Mouse (Mus musculus): ENCODE results near the gene Polr1d. TPM values are rescaled to one million over a fixed set of nuclear protein-coding genes. Genes with fewer than 3 reads are reported as not detected.

The Polr1d gene
- polyA plus RNA-seq, 1 experiment from 2014 or later: 105 TPM

GRCm38 (mm10) chr5:147060024-147060423 is 16.8 kb upstream of the Polr1d start:
- 80% methylated on average over 2 of the region's 2 CpGs for WGBS
- H3K36me3 ChIP-seq (ENCODE audit: control insufficient read depth, insufficient read depth, low read length): no peaks in the 10 kb centered on the region

GRCm38 (mm10) chr5:147063215-147063661 is 13.6 kb upstream of the Polr1d start:
- no peak for ATAC-seq
- Histone ChIP-seq H3K36me3 (ENCODE audit: control insufficient read depth, insufficient read depth, low read length) (no peaks in the 10 kb centered on the region), H3K9me3 (ENCODE audit: control insufficient read depth, low read length) (no peaks in the 10 kb centered on the region), H3K27ac (ENCODE audit: low read depth, low read length) (no peak overlapping the region), H3K9ac (ENCODE audit: low read depth, low read length) (no peak overlapping the region), H3K4me1 (ENCODE audit: control insufficient read depth, insufficient read depth, low read depth, low read length) (no peaks in the 10 kb centered on the region), H3K27me3 (replicated peaks; ENCODE audit: control insufficient read depth, insufficient read depth, low read length) (no peaks in the 10 kb centered on the region), H3K4me3 (ENCODE audit: low read length) (no peak overlapping the region), H3K4me2 (ENCODE audit: low read length) (no peak overlapping the region)
- WGBS: 67% methylated on average over 8 of the region's 8 CpGs

More at GRCm38 (mm10) chr5:147060024-147060423, 16.8 kb upstream of the Polr1d start:
- H3K4me2 ChIP-seq (ENCODE audit: low read length): no peak overlapping the region
- no peak for ATAC-seq
- H3K9me3 ChIP-seq (ENCODE audit: control insufficient read depth, low read length): no peaks in the 10 kb centered on the region
- H3K27ac ChIP-seq (ENCODE audit: low read depth, low read length): no peak overlapping the region
- no peaks in the 10 kb centered on the region for H3K27me3 ChIP-seq (replicated peaks; ENCODE audit: control insufficient read depth, insufficient read depth, low read length)
- H3K9ac ChIP-seq (ENCODE audit: low read depth, low read length): no peak overlapping the region
- no peak overlapping the region for H3K4me3 ChIP-seq (ENCODE audit: low read length)
- no peaks in the 10 kb centered on the region for H3K4me1 ChIP-seq (ENCODE audit: control insufficient read depth, insufficient read depth, low read depth, low read length)

GRCm38 (mm10) chr5:147066129-147066528 is 10.7 kb upstream of the Polr1d start:
- no peak overlapping the region for H3K27ac ChIP-seq (ENCODE audit: low read depth, low read length)
- no peak overlapping the region for H3K9ac ChIP-seq (ENCODE audit: low read depth, low read length)
- H3K4me2 ChIP-seq (ENCODE audit: low read length): no peak overlapping the region
- no peaks in the 10 kb centered on the region for H3K9me3 ChIP-seq (ENCODE audit: control insufficient read depth, low read length)
- H3K4me1 ChIP-seq (ENCODE audit: control insufficient read depth, insufficient read depth, low read depth, low read length): no peaks in the 10 kb centered on the region
- H3K27me3 ChIP-seq (replicated peaks; ENCODE audit: control insufficient read depth, insufficient read depth, low read length): no peaks in the 10 kb centered on the region
- ATAC-seq: no peak
- H3K4me3 ChIP-seq (ENCODE audit: low read length): no peak overlapping the region
- no peaks in the 10 kb centered on the region for H3K36me3 ChIP-seq (ENCODE audit: control insufficient read depth, insufficient read depth, low read length)
- 64% methylated on average over 4 of the region's 4 CpGs for WGBS

- Histone ChIP-seq H3K4me1 (ENCODE audit: control insufficient read depth, insufficient read depth, low read depth, low read length) (no peaks in the 10 kb centered on the region), H3K36me3 (ENCODE audit: control insufficient read depth, insufficient read depth, low read length) (no peaks in the 10 kb centered on the region), H3K4me2 (ENCODE audit: low read length) (no peak overlapping the region), H3K27me3 (replicated peaks; ENCODE audit: control insufficient read depth, insufficient read depth, low read length) (no peaks in the 10 kb centered on the region), H3K9ac (ENCODE audit: low read depth, low read length) (no peak overlapping the region), H3K4me3 (ENCODE audit: low read length) (no peak overlapping the region), H3K27ac (ENCODE audit: low read depth, low read length) (no peak overlapping the region), H3K9me3 (ENCODE audit: control insufficient read depth, low read length) (no peaks in the 10 kb centered on the region)
- WGBS: 75% methylated on average over 5 of the region's 5 CpGs
- no peak for ATAC-seq
Measured at GRCm38 (mm10) chr5:147066965-147067364, 9.9 kb upstream of the Polr1d start.

DNA sequence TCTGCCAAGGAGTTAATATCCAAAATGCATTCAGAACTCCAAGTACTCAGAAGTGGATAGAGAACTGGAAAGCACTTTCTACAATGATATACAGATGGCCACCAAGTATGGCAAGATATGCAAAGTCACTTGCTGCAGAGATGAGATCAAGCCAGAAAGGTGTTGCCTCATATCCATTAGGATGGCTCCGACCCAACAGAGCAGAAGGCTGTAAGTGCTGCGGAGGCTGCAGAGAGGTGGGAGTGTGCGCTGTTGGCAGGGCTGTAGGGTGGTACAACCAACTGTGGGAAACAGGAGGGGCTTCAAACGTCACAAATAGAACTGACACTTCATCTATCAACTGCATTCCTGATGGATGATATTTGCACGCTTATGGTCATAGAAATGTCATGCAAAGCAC is 8.0 kb upstream of the Polr1d start:
- H3K4me1 ChIP-seq (ENCODE audit: control insufficient read depth, insufficient read depth, low read depth, low read length): no peaks in the 10 kb centered on the region
- H3K9me3 ChIP-seq (ENCODE audit: control insufficient read depth, low read length): no peaks in the 10 kb centered on the region
- no peak for ATAC-seq
- H3K36me3 ChIP-seq (ENCODE audit: control insufficient read depth, insufficient read depth, low read length): no peaks in the 10 kb centered on the region
- no peaks in the 10 kb centered on the region for H3K27me3 ChIP-seq (replicated peaks; ENCODE audit: control insufficient read depth, insufficient read depth, low read length)
- no peak overlapping the region for H3K4me3 ChIP-seq (ENCODE audit: low read length)
- H3K27ac ChIP-seq (ENCODE audit: low read depth, low read length): no peak overlapping the region
- no peak overlapping the region for H3K9ac ChIP-seq (ENCODE audit: low read depth, low read length)
- H3K4me2 ChIP-seq (ENCODE audit: low read length): no peak overlapping the region
- WGBS: 79% methylated on average over 5 of the region's 5 CpGs

DNA sequence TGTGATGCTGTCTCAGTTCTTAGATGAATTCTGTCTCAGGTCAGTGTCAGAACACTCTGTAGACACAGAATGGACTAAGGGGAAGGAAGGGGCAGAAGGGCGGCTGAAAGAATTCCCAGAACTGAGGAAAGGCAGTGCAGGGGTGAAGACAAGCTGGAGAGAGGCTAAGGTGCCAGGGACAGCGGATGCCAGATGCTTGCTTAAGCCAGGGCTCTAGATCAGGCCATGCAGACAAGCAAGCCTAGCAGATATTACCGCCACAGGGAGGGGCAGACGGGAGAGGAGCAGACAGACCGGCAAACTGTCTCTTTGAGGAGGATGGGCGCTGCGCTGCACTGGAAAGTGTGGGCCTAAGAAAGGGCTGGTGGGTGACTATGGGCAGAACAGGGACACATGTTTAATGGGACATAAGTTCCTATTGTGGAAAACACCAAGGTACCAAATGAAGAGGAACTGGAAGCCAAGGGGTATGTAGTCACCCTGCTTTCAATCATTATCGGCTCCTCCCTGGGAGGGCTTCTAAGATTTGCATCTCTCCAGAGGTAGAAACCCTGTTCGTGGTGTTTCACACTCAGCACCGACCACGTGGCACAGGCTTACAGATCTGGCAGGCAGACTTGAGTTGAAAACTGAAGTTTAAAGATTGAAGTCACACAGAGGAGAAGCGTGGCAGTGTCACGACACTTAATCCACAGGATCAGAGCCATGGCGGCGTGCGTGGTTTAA is 5.9 kb upstream of the Polr1d start:
- H3K27ac ChIP-seq (ENCODE audit: low read depth, low read length): no peak overlapping the region
- ATAC-seq: no peak
- H3K36me3 ChIP-seq (ENCODE audit: control insufficient read depth, insufficient read depth, low read length): no peaks in the 10 kb centered on the region
- H3K9ac ChIP-seq (ENCODE audit: low read depth, low read length): no peak overlapping the region
- WGBS: 82% methylated on average over 16 of the region's 16 CpGs
- H3K9me3 ChIP-seq (ENCODE audit: control insufficient read depth, low read length): no peaks in the 10 kb centered on the region
- H3K4me1 ChIP-seq (ENCODE audit: control insufficient read depth, insufficient read depth, low read depth, low read length): peaks cover 6% of the 10 kb centered on the region
- H3K4me3 ChIP-seq (ENCODE audit: low read length): no peak overlapping the region
- no peak overlapping the region for H3K4me2 ChIP-seq (ENCODE audit: low read length)
- H3K27me3 ChIP-seq (replicated peaks; ENCODE audit: control insufficient read depth, insufficient read depth, low read length): no peaks in the 10 kb centered on the region

GRCm38 (mm10) chr5:147071886-147072285 is 5.0 kb upstream of the Polr1d start:
- H3K36me3 ChIP-seq (ENCODE audit: control insufficient read depth, insufficient read depth, low read length): no peaks in the 10 kb centered on the region
- H3K9me3 ChIP-seq (ENCODE audit: control insufficient read depth, low read length): no peaks in the 10 kb centered on the region
- no peak overlapping the region for H3K9ac ChIP-seq (ENCODE audit: low read depth, low read length)
- no peaks in the 10 kb centered on the region for H3K27me3 ChIP-seq (replicated peaks; ENCODE audit: control insufficient read depth, insufficient read depth, low read length)
- H3K4me3 ChIP-seq (ENCODE audit: low read length): no peak overlapping the region
- no peak overlapping the region for H3K27ac ChIP-seq (ENCODE audit: low read depth, low read length)
- H3K4me1 ChIP-seq (ENCODE audit: control insufficient read depth, insufficient read depth, low read depth, low read length): peaks cover 6% of the 10 kb centered on the region
- no peak for ATAC-seq
- no peak overlapping the region for H3K4me2 ChIP-seq (ENCODE audit: low read length)
- WGBS: 59% methylated on average over 4 of the region's 4 CpGs

- Histone ChIP-seq H3K4me2 (ENCODE audit: low read length) (no peak overlapping the region), H3K27me3 (replicated peaks; ENCODE audit: control insufficient read depth, insufficient read depth, low read length) (no peaks in the 10 kb centered on the region), H3K9ac (ENCODE audit: low read depth, low read length) (no peak overlapping the region), H3K27ac (ENCODE audit: low read depth, low read length) (no peak overlapping the region), H3K9me3 (ENCODE audit: control insufficient read depth, low read length) (no peaks in the 10 kb centered on the region), H3K36me3 (ENCODE audit: control insufficient read depth, insufficient read depth, low read length) (no peaks in the 10 kb centered on the region), H3K4me1 (ENCODE audit: control insufficient read depth, insufficient read depth, low read depth, low read length) (peaks cover 16% of the 10 kb centered on the region), H3K4me3 (ENCODE audit: low read length) (no peak overlapping the region)
- 88% methylated on average over 6 of the region's 6 CpGs for WGBS
- ATAC-seq: no peak
Measured at GRCm38 (mm10) chr5:147073805-147074204, 3.0 kb upstream of the Polr1d start.

DNA sequence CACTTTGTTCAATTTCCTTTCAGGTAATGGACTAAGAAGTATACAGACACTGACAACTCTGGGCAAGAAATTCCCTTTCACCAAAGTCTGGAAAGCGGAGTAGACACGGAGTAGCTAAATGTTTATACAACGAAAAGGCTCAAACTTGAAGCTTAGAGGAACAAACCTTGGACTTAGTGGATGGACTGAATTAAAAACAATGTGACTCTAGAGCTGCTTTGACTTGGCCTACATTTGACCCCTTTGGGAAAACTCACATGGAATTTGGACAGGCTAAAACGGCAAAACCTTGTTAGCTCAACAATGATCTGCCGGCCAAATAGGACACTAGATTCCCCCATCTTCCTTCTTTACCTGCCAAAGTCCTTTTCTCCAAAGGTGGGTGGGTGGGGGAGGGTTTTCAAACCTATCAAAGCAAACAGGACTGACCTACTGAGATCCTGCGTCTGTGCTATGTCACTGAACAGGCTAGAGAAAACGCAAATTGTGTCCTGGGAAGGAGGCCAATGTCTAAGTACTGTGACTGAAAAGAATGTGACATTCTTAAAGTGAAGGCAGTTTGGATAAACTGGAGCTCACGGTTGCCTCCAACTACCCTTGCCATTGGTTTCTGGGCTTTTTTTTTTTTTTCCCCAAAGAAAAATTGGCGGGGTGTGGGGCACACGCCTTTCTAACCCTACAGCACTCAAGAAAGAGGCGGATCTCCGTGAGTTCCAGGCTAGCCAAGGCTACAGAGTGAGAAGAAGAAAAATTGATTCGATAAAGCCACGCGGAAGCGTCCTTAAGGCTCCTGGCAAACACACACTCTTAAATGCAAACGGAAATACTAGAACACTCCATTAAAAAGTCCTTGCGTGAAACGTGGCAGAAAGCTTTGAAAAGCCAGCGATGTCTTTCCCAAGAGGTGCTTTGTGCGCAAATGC is 1.5 kb upstream of the Polr1d start:
- H3K4me1 ChIP-seq (ENCODE audit: control insufficient read depth, insufficient read depth, low read depth, low read length): peaks cover 17% of the 10 kb centered on the region
- peak overlapping the region; percentile 77 for H3K9ac ChIP-seq (ENCODE audit: low read depth, low read length)
- ATAC-seq: no peak
- no peaks in the 10 kb centered on the region for H3K27me3 ChIP-seq (replicated peaks; ENCODE audit: control insufficient read depth, insufficient read depth, low read length)
- peak overlapping the region; percentile 66 for H3K27ac ChIP-seq (ENCODE audit: low read depth, low read length)
- 15% methylated on average over 21 of the region's 21 CpGs for WGBS
- H3K9me3 ChIP-seq (ENCODE audit: control insufficient read depth, low read length): no peaks in the 10 kb centered on the region
- peak overlapping the region; percentile 92 for H3K4me3 ChIP-seq (ENCODE audit: low read length)
- peak overlapping the region; percentile 92 for H3K4me2 ChIP-seq (ENCODE audit: low read length)
- no peaks in the 10 kb centered on the region for H3K36me3 ChIP-seq (ENCODE audit: control insufficient read depth, insufficient read depth, low read length)

Measured in hindbrain, embryonic 16.5 days (tissue).